Mouse (Mus musculus): ENCODE measurements around the gene Lingo4.
A peak's percentile ranks its signal among the peaks of the same experiment; 100 is the strongest.

Lingo4 gene

GRCm38 (mm10) chr3:94388047-94388446 is 10.3 kb upstream of the Lingo4 start:
- DNase-seq, result no peak

- no peak for DNase-seq
Observed at GRCm38 (mm10) chr3:94389420-94389819, 8.9 kb upstream of the Lingo4 start.

- DNase-seq, result no peak
Observed at GRCm38 (mm10) chr3:94391001-94391400, 7.3 kb upstream of the Lingo4 start.

GRCm38 (mm10) chr3:94392128-94392527 is 6.2 kb upstream of the Lingo4 start:
- no peak for DNase-seq

GRCm38 (mm10) chr3:94393049-94393448 is 5.3 kb upstream of the Lingo4 start:
- no peak for DNase-seq

GRCm38 (mm10) chr3:94396336-94396735 is 2.0 kb upstream of the Lingo4 start:
- no peak for DNase-seq

- DNase-seq, result no peak
Observed at GRCm38 (mm10) chr3:94396851-94397250, 1.5 kb upstream of the Lingo4 start.

GRCm38 (mm10) chr3:94398943-94399481 is 695 bp downstream of the Lingo4 start:
- DNase-seq, result peak; percentile 16 to 28

GRCm38 (mm10) chr3:94399663-94400310 is 1.5 kb downstream of the Lingo4 start:
- DNase-seq, result no peak

GRCm38 (mm10) chr3:94402451-94402850 is 4.1 kb downstream of the Lingo4 start:
- DNase-seq, result no peak

- DNase-seq, result no peak
Observed at GRCm38 (mm10) chr3:94404366-94405054, 6.2 kb downstream of the Lingo4 start.

- no peak for DNase-seq
Observed at GRCm38 (mm10) chr3:94405561-94405960, 7.2 kb downstream of the Lingo4 start.

GRCm38 (mm10) chr3:94412530-94412929 is 14.2 kb downstream of the Lingo4 start:
- DNase-seq, result peak in 1 of 2 experiments; percentile 61

GRCm38 (mm10) chr3:94413031-94413679 is 14.8 kb downstream of the Lingo4 start, which contains the start of gene Tdrkh:
TSS of gene Tdrkh (plus strand) at chr3:94413273.
- peak; percentile 97 to 98 for DNase-seq

- no peak for DNase-seq
Observed at GRCm38 (mm10) chr3:94430980-94431379, 32.7 kb downstream of the Lingo4 start.

GRCm38 (mm10) chr3:94434305-94434704 is 36.0 kb downstream of the Lingo4 start:
- no peak for DNase-seq

GRCm38 (mm10) chr3:94436420-94436819 is 38.1 kb downstream of the Lingo4 start:
- DNase-seq, result no peak

GRCm38 (mm10) chr3:94441182-94441581 is 42.9 kb downstream of the Lingo4 start:
- no peak for DNase-seq

- DNase-seq, result peak; percentile 96 to 97
Observed at GRCm38 (mm10) chr3:94442951-94443596, 44.8 kb downstream of the Lingo4 start, which contains the start of gene Mrpl9. TSS of gene Mrpl9 (plus strand) at chr3:94443318.

- DNase-seq, result no peak
Observed at GRCm38 (mm10) chr3:94443597-94443964, 45.3 kb downstream of the Lingo4 start, which contains the start of gene Oaz3. TSS of gene Oaz3 (minus strand) at chr3:94443915.

GRCm38 (mm10) chr3:94449377-94449776 is 51.1 kb downstream of the Lingo4 start:
- no peak for DNase-seq

All from cerebellum, postnatal 36 days (tissue).